ENCODE assay signal across 20 mouse cellular contexts in genomic region chr12:71006901-71007300, GRCm38 (mm10). TPM values are rescaled to one million over a fixed set of nuclear protein-coding genes. Genes with fewer than 3 reads are reported as not detected.
A peak's percentile ranks its signal among the peaks of the same experiment; 100 is the strongest.
DNase-seq lines count a peak whose midpoint lies in the region; ATAC-seq and TF ChIP-seq lines count a peak whose summit lies in the region.
"Had no signal": no experiment of that assay in that cellular context is flagged by ENCODE, and none has a peak within 500 bp of the region (broad histone marks: within the 10 kb centered on the region; RNA-seq: fewer than 3 reads in every experiment).

No protein-coding gene starts in this region.

- 68% methylated on average over 7 of the region's 7 CpGs for WGBS in liver, embryonic 14.5 days (ENCODE audit: insufficient replicate concordance)
- 75% methylated on average over 7 of the region's 7 CpGs for WGBS in liver, embryonic 11.5 days

- peaks cover 50% of the 10 kb centered on the region for H3K36me3 ChIP-seq in liver, embryonic 14.5 days (replicated peaks; ENCODE audit: control insufficient read depth, insufficient read depth, low read depth)
- peaks cover 40% of the 10 kb centered on the region for H3K36me3 ChIP-seq in liver, embryonic 11.5 days (ENCODE audit: control insufficient read depth, insufficient read depth, low read length)

- TF ChIP-seq POLR2A in bone marrow macrophage, adult 2 months (IDR thresholded peaks at IDR 0.05; ENCODE audit: borderline replicate concordance, low read depth, low read length), result no peak

- H3K4me3 ChIP-seq in liver, embryonic 14.5 days (ENCODE audit: insufficient read depth in 1 of 2, low read depth in 2 of 2, low read length in 2 of 2), result no peak overlapping the region
- H3K4me3 ChIP-seq in liver, embryonic 11.5 days (ENCODE audit: low read depth, low read length), result no peak overlapping the region
- H3K4me3 ChIP-seq in bone marrow macrophage, adult 2 months (ENCODE audit: insufficient read depth, low read length), result no peak overlapping the region
- H3K4me3 ChIP-seq: heart, embryonic 12.5 days; midbrain, embryonic 10.5 days; neural tube, embryonic 12.5 days had no signal

- H3K27me3 ChIP-seq in liver, embryonic 14.5 days (ENCODE audit: control insufficient read depth, insufficient read depth, low read length), result no peaks in the 10 kb centered on the region
- no peaks in the 10 kb centered on the region for H3K27me3 ChIP-seq in liver, embryonic 11.5 days (replicated peaks; ENCODE audit: control insufficient read depth, insufficient read depth, low read length)
- H3K27me3 ChIP-seq: heart, embryonic 12.5 days; neural tube, embryonic 12.5 days had no signal

- TF ChIP-seq CTCF in liver, embryonic 14.5 days (IDR thresholded peaks at IDR 0.05; ENCODE audit: low read depth), result no peak
- no peak for TF ChIP-seq CTCF in bone marrow macrophage, adult 2 months (IDR thresholded peaks at IDR 0.05; ENCODE audit: low read depth, low read length)

- DNase-seq in liver, embryonic 14.5 days (ENCODE audit: low read depth in 3 of 3, low spot score in 3 of 3), result no peak
- no peak for DNase-seq in liver, embryonic 11.5 days (ENCODE audit: low spot score)
- DNase-seq in CD4-positive helper T cell, adult 2 months (ENCODE audit: low read depth, low spot score), result peak; percentile 68
- DNase-seq in lung, postnatal 10 days, result peak; percentile 67
- DNase-seq in spleen, postnatal 10 days (ENCODE audit: low spot score in 2 of 2), result no peak
- no peak for DNase-seq in right cerebral cortex, postnatal 4 days
- DNase-seq in left cerebral cortex, postnatal 25 days (ENCODE audit: low spot score in 2 of 2), result no peak
- DNase-seq: adrenal gland, adult 2 months; B cell, adult 2 months; cerebellum, postnatal 14 days; heart, postnatal 36 days; kidney, adult 2 months; kidney, postnatal 25 days had no signal

- H3K9ac ChIP-seq in liver, embryonic 14.5 days (replicated peaks), result no peak overlapping the region
- no peak overlapping the region for H3K9ac ChIP-seq in liver, embryonic 11.5 days (ENCODE audit: low read depth, low read length)
- H3K9ac ChIP-seq: heart, embryonic 12.5 days; neural tube, embryonic 12.5 days had no signal

- H3K27ac ChIP-seq in liver, embryonic 14.5 days, result no peak overlapping the region
- H3K27ac ChIP-seq in liver, embryonic 11.5 days (ENCODE audit: low read depth, low read length), result no peak overlapping the region
- peak overlapping the region; percentile 60 for H3K27ac ChIP-seq in bone marrow macrophage, adult 2 months (ENCODE audit: insufficient read depth, low read depth, low read length)
- H3K27ac ChIP-seq: midbrain, embryonic 10.5 days; neural tube, embryonic 12.5 days had no signal

- H3K9me3 ChIP-seq in liver, embryonic 14.5 days (ENCODE audit: control insufficient read depth, low read length), result no peaks in the 10 kb centered on the region
- no peaks in the 10 kb centered on the region for H3K9me3 ChIP-seq in liver, embryonic 11.5 days (ENCODE audit: control insufficient read depth, low read length)
- H3K9me3 ChIP-seq: G1E; heart, embryonic 12.5 days; midbrain, embryonic 10.5 days; neural tube, embryonic 12.5 days had no signal

- H3K4me1 ChIP-seq in liver, embryonic 14.5 days (replicated peaks; ENCODE audit: control insufficient read depth in 2 of 2, insufficient read depth in 2 of 2, low read length in 1 of 2), result no peaks in the 10 kb centered on the region
- peaks cover under 1% of the 10 kb centered on the region; the same call in 1 of the 2 replicates for H3K4me1 ChIP-seq in liver, embryonic 11.5 days (replicated peaks; ENCODE audit: control insufficient read depth, insufficient read depth, low read length)
- H3K4me1 ChIP-seq in bone marrow macrophage, adult 2 months (ENCODE audit: control insufficient read depth, insufficient read depth, low read length), result peaks cover 46% of the 10 kb centered on the region
- H3K4me1 ChIP-seq: midbrain, embryonic 10.5 days; neural tube, embryonic 12.5 days had no signal

- peak; percentile 31; the same call in 1 of the 2 replicates for ATAC-seq in liver, embryonic 14.5 days (ENCODE audit: insufficient read depth)
- no peak for ATAC-seq in liver, embryonic 11.5 days (replicated peaks; ENCODE audit: low FRiP score)
- ATAC-seq: forebrain, embryonic 14.5 days; hindbrain, embryonic 16.5 days had no signal

- TF ChIP-seq EP300 in liver, embryonic 14.5 days (IDR thresholded peaks at IDR 0.05; ENCODE audit: low read depth), result no peak

- intact Hi-C loops in left cerebral cortex, postnatal 25 days (cut with DNase I), result no loop called here

- H3K4me2 ChIP-seq in liver, embryonic 14.5 days (ENCODE audit: low read depth), result no peak overlapping the region
- H3K4me2 ChIP-seq in liver, embryonic 11.5 days, result no peak overlapping the region
- H3K4me2 ChIP-seq: heart, embryonic 12.5 days; neural tube, embryonic 12.5 days had no signal

RNA-seq across cellular contexts. Expression of gene Arid4a, which starts 8.9 kb away (rescaled TPM):
- 2.3 and 4.6 TPM in 2 replicates for polyA plus RNA-seq in liver, embryonic 14.5 days (2012; rRNA removed)
- polyA plus RNA-seq in liver, embryonic 14.5 days (2014; fragmentation: Nextera tagmentation; extraction: Ambion mirVana), result 17.7 and 19.7 TPM in 2 replicates
- polyA plus RNA-seq in liver, embryonic 11.5 days (2014; fragmentation: Nextera tagmentation; extraction: Ambion mirVana), result 31.6 and 32.5 TPM in 2 replicates
- 68.0 and 78.1 TPM in 2 replicates for polyA plus RNA-seq in bone marrow macrophage, adult 2 months (2012; ENCODE audit: insufficient read depth, insufficient read length, missing spikeins)
- total RNA-seq in left cerebral cortex, postnatal 25 days (2021), result 10 to 100 TPM; 37.0 to 37.1 TPM

RNA-seq across cellular contexts. Expression of gene Psma3, which starts 32.5 kb away (rescaled TPM):
- polyA plus RNA-seq in liver, embryonic 14.5 days (2012; rRNA removed), result 72.1 and 138 TPM in 2 replicates
- 370 and 401 TPM in 2 replicates for polyA plus RNA-seq in liver, embryonic 14.5 days (2014; fragmentation: Nextera tagmentation; extraction: Ambion mirVana)
- 602 and 638 TPM in 2 replicates for polyA plus RNA-seq in liver, embryonic 11.5 days (2014; fragmentation: Nextera tagmentation; extraction: Ambion mirVana)
- 153 and 169 TPM in 2 replicates for polyA plus RNA-seq in bone marrow macrophage, adult 2 months (2012; ENCODE audit: insufficient read depth, insufficient read length, missing spikeins)
- total RNA-seq in left cerebral cortex, postnatal 25 days (2021), result 100 to 1,000 TPM; 202 to 204 TPM

Comparison
In these comparisons a context has a peak if more than half of its experiments do, and no peak if none do; other contexts are left out.
1. DNase-seq: peak in CD4-positive helper T cell, adult 2 months (single experiment) and lung, postnatal 10 days (single experiment); none in liver, embryonic 14.5 days (0 of 3), liver, embryonic 11.5 days (single experiment), spleen, postnatal 10 days (0 of 2), right cerebral cortex, postnatal 4 days (single experiment) and left cerebral cortex, postnatal 25 days (0 of 2).